Mouse (Mus musculus) liver, embryonic 13.5 days (tissue): ENCODE data around the gene Etv3. TPM values are rescaled to one million over a fixed set of nuclear protein-coding genes. Genes with fewer than 3 reads are reported as not detected.
"Not testable (repeated sequence)": the region's sequence is repeated elsewhere in the genome, so short reads cannot be mapped to it uniquely, and the experiment has no call there.

ENCODE experiments used
- ATAC-seq: fragments of 200-750 bp; cut with Nextera tagmentation; 2 replicates; pipeline ENCODE4 v1.8.0; 2017; ENCODE audit warnings: low read depth, mild to moderate bottlenecking, moderate number of reproducible peaks, moderate library complexity
- DNase-seq: peaks from one replicate; pipeline ENCODE4 v3.0.0; 2022
- H3K27ac ChIP-seq: fragments of 300-500 bp; sonication (generic); 2 replicates; pipeline ENCODE4 v1.5.1; 2015; ENCODE audit warnings: moderate library complexity, mild to moderate bottlenecking, inconsistent platforms
- H3K27me3 ChIP-seq: fragments of 300-500 bp; sonication (generic); 2 replicates; pipeline ENCODE4 v1.6.1; 2015; ENCODE audit warnings: mild to moderate bottlenecking, inconsistent platforms
- H3K36me3 ChIP-seq: fragments of 300-500 bp; sonication (generic); 2 replicates; pipeline ENCODE4 v1.6.1; 2015; ENCODE audit warnings: mild to moderate bottlenecking, inconsistent platforms
- H3K4me1 ChIP-seq: fragments of 300-500 bp; sonication (generic); replicated peaks from 2 replicates; pipeline ENCODE4 v1.6.1; 2015; ENCODE audit warnings: inconsistent platforms
- H3K4me2 ChIP-seq: fragments of 300-500 bp; sonication (generic); 2 replicates; pipeline ENCODE4 v1.6.1; 2015; ENCODE audit warnings: inconsistent platforms, mild to moderate bottlenecking, moderate library complexity
- H3K4me3 ChIP-seq: fragments of 300-500 bp; sonication (generic); replicated peaks from 2 replicates; pipeline ENCODE4 v1.5.1; 2015; ENCODE audit warnings: mild to moderate bottlenecking, inconsistent platforms
- H3K9ac ChIP-seq: fragments of 300-500 bp; sonication (generic); 2 replicates; pipeline ENCODE4 v1.6.1; 2015; ENCODE audit warnings: mild to moderate bottlenecking, inconsistent platforms
- H3K9me3 ChIP-seq: fragments of 300-500 bp; sonication (generic); replicated peaks from 2 replicates; pipeline ENCODE4 v1.6.1; 2016; ENCODE audit warnings: inconsistent platforms
- WGBS: fragments of 180-500 bp; shearing (Covaris S2); methylation state at CpG from one replicate; pipeline ENCODE4 v1.1.7; 2015; ENCODE audit not compliant: insufficient replicate concordance; 5-methylcytosine and 5-hydroxymethylcytosine counted together
- polyA plus RNA-seq: library from polyadenylated mRNA; unstranded; fragments of >200 nt; fragmentation: Nextera tagmentation; extraction: Ambion mirVana; gene quantifications from 2 replicates; pipeline ENCODE4 v1.2.1, GENCODE M21; 2015

The Etv3 gene
- polyA plus RNA-seq, 1 experiment from 2014 or later, result 3.5 TPM

- H3K27me3 ChIP-seq, result no peaks in the 10 kb centered on the region
- no peak overlapping the region for H3K27ac ChIP-seq
- H3K4me2 ChIP-seq, result no peak overlapping the region
- H3K36me3 ChIP-seq, result peaks cover 22% of the 10 kb centered on the region
- WGBS, result 54% methylated on average over 8 of the region's 8 CpGs
- no peak overlapping the region for H3K4me3 ChIP-seq
- peaks cover 44% of the 10 kb centered on the region for H3K4me1 ChIP-seq
- H3K9me3 ChIP-seq, result no peaks in the 10 kb centered on the region
- no peak overlapping the region; the same call in 1 of the 2 replicates for H3K9ac ChIP-seq
- ATAC-seq, result no peak
- DNase-seq, result no peak
Measured at GRCm38 (mm10) chr3:87540714-87541113, 15.5 kb downstream of the Etv3 start.

GRCm38 (mm10) chr3:87542481-87543215 is 17.4 kb downstream of the Etv3 start:
- H3K9me3 ChIP-seq, result no peaks in the 10 kb centered on the region
- H3K9ac ChIP-seq, result no peak overlapping the region
- H3K27ac ChIP-seq, result no peak overlapping the region
- 66% methylated on average over 7 of the region's 7 CpGs for WGBS
- H3K4me2 ChIP-seq, result no peak overlapping the region
- no peak for ATAC-seq
- H3K36me3 ChIP-seq, result peaks cover 5% of the 10 kb centered on the region
- H3K4me1 ChIP-seq, result peaks cover 41% of the 10 kb centered on the region
- no peak overlapping the region for H3K4me3 ChIP-seq
- H3K27me3 ChIP-seq, result no peaks in the 10 kb centered on the region
- DNase-seq, result no peak

DNA sequence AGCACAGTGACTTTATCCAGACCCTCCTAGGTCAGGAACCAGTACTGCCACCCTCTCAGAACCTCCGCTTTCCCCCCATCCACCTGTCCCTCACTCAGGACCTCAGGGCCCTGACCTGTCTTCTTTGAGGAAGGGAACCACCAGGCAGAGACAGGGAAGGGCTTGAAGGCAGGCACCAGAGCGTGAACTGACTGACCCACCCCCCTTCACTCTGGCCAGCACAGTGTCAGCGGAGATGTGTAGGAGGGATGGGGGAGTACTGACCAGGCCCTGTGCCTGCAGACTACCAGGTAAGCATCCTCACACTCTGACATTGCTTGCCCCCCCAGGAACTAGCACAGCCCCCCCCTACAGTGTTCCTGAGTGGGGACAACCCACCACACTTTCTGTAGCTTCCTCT is 20.3 kb downstream of the Etv3 start:
- Histone ChIP-seq H3K4me2 (no peak overlapping the region), H3K4me1 (peaks cover 24% of the 10 kb centered on the region), H3K27ac (no peak overlapping the region), H3K27me3 (peaks cover 5% of the 10 kb centered on the region; the same call in 1 of the 2 replicates), H3K4me3 (no peak overlapping the region), H3K36me3 (no peaks in the 10 kb centered on the region), H3K9me3 (no peaks in the 10 kb centered on the region), H3K9ac (no peak overlapping the region)
- DNase-seq (no peak), ATAC-seq (no peak)
- 81% methylated on average over 3 of the region's 3 CpGs for WGBS

DNA sequence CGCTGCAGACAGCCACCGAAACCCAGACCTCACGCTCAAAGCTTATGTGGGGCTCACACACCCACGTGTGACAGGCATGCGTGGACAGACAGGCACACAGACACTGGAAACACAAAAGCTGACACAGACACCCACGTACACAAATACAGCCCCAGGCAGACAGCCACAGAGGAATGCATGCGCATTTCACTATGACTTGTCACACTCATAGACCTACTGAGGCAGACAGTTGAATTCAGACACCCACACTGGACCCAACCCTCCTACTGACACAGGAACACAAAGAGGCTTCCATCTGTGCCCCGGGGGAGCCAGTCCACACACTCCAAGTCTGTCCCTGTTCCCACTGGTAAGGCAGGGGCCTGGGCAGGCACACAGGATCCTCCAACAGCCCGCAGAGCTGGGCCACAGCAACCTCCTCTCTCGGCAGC is 21.1 kb downstream of the Etv3 start:
- ATAC-seq (no peak), DNase-seq (no peak)
- Histone ChIP-seq H3K9ac (no peak overlapping the region), H3K4me1 (peaks cover 17% of the 10 kb centered on the region), H3K36me3 (no peaks in the 10 kb centered on the region), H3K4me3 (no peak overlapping the region), H3K9me3 (no peaks in the 10 kb centered on the region), H3K27me3 (peaks cover 12% of the 10 kb centered on the region; the same call in 1 of the 2 replicates), H3K4me2 (no peak overlapping the region), H3K27ac (no peak overlapping the region)
- 69% methylated on average over 10 of the region's 10 CpGs for WGBS

DNA sequence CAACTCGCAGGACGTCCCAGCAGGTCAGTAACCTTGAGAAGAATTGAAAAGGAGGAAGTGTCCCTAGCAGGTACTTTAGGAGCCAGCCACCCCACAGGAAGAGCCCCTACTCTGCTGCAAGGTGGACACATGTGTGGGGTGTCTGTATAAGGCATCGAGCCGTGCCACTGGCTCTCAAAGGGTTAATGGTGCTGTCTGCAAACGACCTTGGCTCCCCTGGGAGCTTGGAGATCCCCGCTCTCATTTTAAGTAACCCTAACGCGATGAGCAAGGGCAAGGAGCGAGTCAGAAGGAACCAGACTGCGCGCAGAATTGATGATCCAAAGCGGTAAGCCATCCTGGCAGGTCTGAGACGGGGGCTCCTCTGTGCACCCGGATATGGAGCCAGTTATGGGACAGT is 24.7 kb downstream of the Etv3 start:
- Histone ChIP-seq H3K4me1 (no peaks in the 10 kb centered on the region), H3K4me2 (no peak overlapping the region), H3K9me3 (no peaks in the 10 kb centered on the region), H3K9ac (no peak overlapping the region), H3K36me3 (no peaks in the 10 kb centered on the region), H3K4me3 (no peak overlapping the region), H3K27me3 (peaks cover 16% of the 10 kb centered on the region; the same call in 1 of the 2 replicates), H3K27ac (no peak overlapping the region)
- DNase-seq (no peak), ATAC-seq (no peak)
- WGBS, result 26% methylated on average over 14 of the region's 14 CpGs

DNA sequence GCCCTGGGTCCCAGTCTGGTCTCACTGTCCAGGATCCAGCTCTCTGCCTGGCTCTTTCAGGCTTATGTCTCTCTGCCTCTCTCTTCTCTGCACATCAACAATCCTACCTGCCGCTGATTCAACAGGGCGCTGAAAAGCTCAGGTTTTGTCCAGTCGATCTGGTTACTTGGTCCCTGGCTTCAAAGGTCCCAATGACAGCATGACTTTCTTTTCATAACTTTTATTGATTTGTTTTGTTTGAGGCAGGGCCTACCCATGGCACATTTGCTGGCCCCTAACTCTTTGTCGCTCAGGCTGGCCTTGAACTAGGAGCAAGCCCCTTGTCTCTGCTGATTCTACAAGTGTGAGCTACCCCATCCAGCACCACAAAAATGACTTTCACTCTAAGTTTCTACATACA is 27.1 kb downstream of the Etv3 start:
- Histone ChIP-seq H3K36me3 (no peaks in the 10 kb centered on the region), H3K9me3 (no peaks in the 10 kb centered on the region), H3K4me1 (peaks cover 5% of the 10 kb centered on the region; the same call in 1 of the 2 replicates), H3K4me3 (no peak overlapping the region), H3K9ac (no peak overlapping the region), H3K4me2 (no peak overlapping the region), H3K27me3 (peaks cover 16% of the 10 kb centered on the region; the same call in 1 of the 2 replicates), H3K27ac (no peak overlapping the region)
- DNase-seq (no peak), ATAC-seq (no peak)
- WGBS, result 74% methylated on average over 4 of the region's 4 CpGs

- Histone ChIP-seq H3K4me3 (no peak overlapping the region), H3K27ac (no peak overlapping the region), H3K4me2 (no peak overlapping the region), H3K27me3 (peaks cover 16% of the 10 kb centered on the region; the same call in 1 of the 2 replicates), H3K4me1 (peaks cover 5% of the 10 kb centered on the region; the same call in 1 of the 2 replicates), H3K9me3 (no peaks in the 10 kb centered on the region), H3K36me3 (no peaks in the 10 kb centered on the region), H3K9ac (no peak overlapping the region)
- DNase-seq (no peak), ATAC-seq (no peak)
- WGBS, result 65% methylated on average over 11 of the region's 11 CpGs
Measured at GRCm38 (mm10) chr3:87553196-87553935, 28.2 kb downstream of the Etv3 start.

GRCm38 (mm10) chr3:87554859-87555258 is 29.7 kb downstream of the Etv3 start:
- H3K9ac ChIP-seq, H3K4me1 ChIP-seq, H3K36me3 ChIP-seq, DNase-seq, H3K4me2 ChIP-seq, H3K27ac ChIP-seq, H3K4me3 ChIP-seq, ATAC-seq, H3K9me3 ChIP-seq: not testable (repeated sequence)
- 50% methylated on average over 12 of the region's 13 CpGs for WGBS
- H3K27me3 ChIP-seq, result peaks cover 16% of the 10 kb centered on the region; the same call in 1 of the 2 replicates

- no peak for ATAC-seq
- Histone ChIP-seq H3K4me2 (no peak overlapping the region), H3K9ac (no peak overlapping the region), H3K27me3 (0 out of 2 replicates have a peak, but pooled peaks cover 5% of the 10 kb centered on the region), H3K27ac (no peak overlapping the region), H3K4me3 (no peak overlapping the region), H3K4me1 (peaks cover 5% of the 10 kb centered on the region; the same call in 1 of the 2 replicates), H3K36me3 (no peaks in the 10 kb centered on the region), H3K9me3 (no peaks in the 10 kb centered on the region)
- WGBS, result 36% methylated on average over 3 of the region's 3 CpGs
- DNase-seq, result no peak
Measured at GRCm38 (mm10) chr3:87556109-87556531, 30.9 kb downstream of the Etv3 start.

DNA sequence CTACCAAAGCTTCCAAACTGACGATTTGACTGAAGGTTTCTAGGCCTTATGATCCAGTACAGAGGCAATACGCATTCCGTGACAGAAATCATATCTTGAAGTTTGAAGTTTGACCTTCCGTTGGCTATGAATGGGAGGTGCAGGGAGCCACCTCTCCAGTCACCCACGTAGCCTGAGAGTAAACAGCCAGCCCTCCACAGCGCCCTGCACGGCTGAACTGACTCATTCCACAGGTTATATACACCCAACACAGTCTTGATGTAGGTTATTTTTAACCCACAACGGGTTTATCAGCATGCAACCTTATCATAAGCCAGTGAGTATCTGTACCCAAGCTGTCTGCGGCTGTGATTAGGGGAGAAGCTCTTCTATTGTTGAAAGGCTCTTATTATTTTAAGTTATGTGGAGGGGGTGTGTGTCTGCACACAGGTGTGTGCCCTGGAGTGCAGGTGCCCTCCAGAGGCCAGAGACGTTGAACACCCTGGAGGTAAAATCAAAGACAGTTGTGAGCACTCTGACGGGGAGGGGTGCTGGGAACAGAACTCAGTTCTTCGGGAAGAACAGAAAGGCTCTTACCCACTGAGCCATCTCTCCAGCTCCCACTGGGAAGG is 31.6 kb downstream of the Etv3 start:
- Histone ChIP-seq H3K9ac (no peak overlapping the region), H3K36me3 (no peaks in the 10 kb centered on the region)
- no peak for ATAC-seq

DNA sequence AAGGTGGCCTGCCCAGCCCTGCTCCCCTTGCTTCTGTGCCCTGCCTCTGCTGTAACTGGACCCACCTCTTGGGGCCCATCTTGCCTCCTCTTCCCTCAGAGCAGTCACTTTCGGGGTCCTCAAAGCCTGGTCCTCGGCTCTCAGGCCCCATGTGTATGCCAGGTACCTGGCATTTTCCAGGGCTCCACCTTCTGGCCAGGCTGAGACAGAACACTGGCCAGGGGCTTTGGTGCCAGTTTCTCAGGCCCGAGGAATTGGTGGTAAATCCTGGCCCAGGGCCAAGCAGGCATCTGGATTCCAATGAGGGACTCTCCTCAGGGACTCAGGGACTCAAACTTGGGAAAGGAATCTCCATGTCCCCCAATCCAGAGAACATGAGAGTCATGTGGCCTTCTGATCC is 34.9 kb downstream of the Etv3 start:
- WGBS, result 53% methylated on average over 3 of the region's 3 CpGs

More for the DNA sequence above, 31.6 kb downstream of the Etv3 start:
- DNase-seq, result no peak
- Histone ChIP-seq H3K4me1 (peaks cover 7% of the 10 kb centered on the region; the same call in 1 of the 2 replicates), H3K4me3 (no peak overlapping the region), H3K27me3 (0 out of 2 replicates have a peak, but pooled peaks cover 4% of the 10 kb centered on the region), H3K9me3 (no peaks in the 10 kb centered on the region), H3K27ac (no peak overlapping the region), H3K4me2 (no peak overlapping the region)
- 52% methylated on average over 12 of the region's 12 CpGs for WGBS

More for the DNA sequence above, 34.9 kb downstream of the Etv3 start:
- H3K9ac ChIP-seq, result no peak overlapping the region
- DNase-seq, result no peak
- no peaks in the 10 kb centered on the region for H3K36me3 ChIP-seq
- H3K27ac ChIP-seq, result no peak overlapping the region
- H3K27me3 ChIP-seq, result no peaks in the 10 kb centered on the region
- no peak for ATAC-seq
- no peaks in the 10 kb centered on the region for H3K9me3 ChIP-seq
- H3K4me2 ChIP-seq, result no peak overlapping the region
- H3K4me1 ChIP-seq, result peaks cover 10% of the 10 kb centered on the region; the same call in 1 of the 2 replicates
- H3K4me3 ChIP-seq, result no peak overlapping the region
